Mouse (Mus musculus): ENCODE data around the gene Tent4b. TPM values are rescaled to one million over a fixed set of nuclear protein-coding genes. Genes with fewer than 3 reads are reported as not detected.
"Not testable (repeated sequence)": the region's sequence is repeated elsewhere in the genome, so short reads cannot be mapped to it uniquely, and the experiment has no call there.

Tent4b gene
- polyA plus RNA-seq, 1 experiment from 2014 or later: 4.6 TPM

GRCm38 (mm10) chr8:88200724-88201495 is 1.9 kb downstream of the Tent4b start:
- Histone ChIP-seq H3K9me3 (ENCODE audit: low read length) (no peaks in the 10 kb centered on the region), H3K27ac (ENCODE audit: low read depth) (peak overlapping the region; percentile 99), H3K4me3 (ENCODE audit: low read depth, low read length) (peak overlapping the region; percentile 86), H3K27me3 (ENCODE audit: insufficient read depth, low read length) (no peaks in the 10 kb centered on the region), H3K4me2 (ENCODE audit: low read depth, low read length) (peak overlapping the region; percentile 97), H3K4me1 (ENCODE audit: insufficient read depth) (peaks cover 29% of the 10 kb centered on the region), H3K9ac (replicated peaks) (peak overlapping the region; percentile 91), H3K36me3 (replicated peaks; ENCODE audit: insufficient read depth, low read length) (peaks cover 3% of the 10 kb centered on the region; the same call in 1 of the 2 replicates)
- peak; percentile 18; the same call in 1 of the 2 replicates for ATAC-seq
- TF ChIP-seq CTCF (IDR thresholded peaks at IDR 0.05; ENCODE audit: low read depth) (no peak), EP300 (IDR thresholded peaks at IDR 0.05; ENCODE audit: low read depth) (peak; percentile 26; the same call in 1 of the 2 replicates)
- 17% methylated on average over 10 of the region's 10 CpGs for WGBS (ENCODE audit: insufficient replicate concordance)
- DNase-seq: peak; percentile 29

DNA sequence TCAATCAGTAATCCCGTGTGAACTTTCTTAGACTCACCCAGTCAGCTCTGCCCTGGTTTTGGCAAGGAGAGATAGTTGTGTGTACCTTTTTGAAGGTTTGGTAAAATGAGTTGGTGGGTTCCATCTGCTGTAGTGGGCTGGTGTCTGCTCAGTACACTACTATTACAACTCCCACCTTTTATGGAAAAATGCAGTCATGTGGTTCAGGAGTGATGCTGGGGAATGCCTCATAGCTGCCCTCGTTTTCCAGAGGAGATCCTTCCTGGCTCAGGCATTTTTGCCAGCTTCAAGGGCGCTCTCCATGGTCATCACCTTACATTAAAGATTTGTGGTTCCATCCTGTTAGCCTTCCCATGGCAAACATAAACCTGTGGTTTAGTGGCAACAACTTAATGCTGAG is 2.6 kb downstream of the Tent4b start:
- Histone ChIP-seq H3K27me3 (ENCODE audit: insufficient read depth, low read length) (no peaks in the 10 kb centered on the region), H3K4me1 (ENCODE audit: insufficient read depth) (peaks cover 29% of the 10 kb centered on the region), H3K4me3 (ENCODE audit: low read depth, low read length) (0 out of 2 replicates have a peak overlapping the region, but pooled peaks have one; percentile 9), H3K9me3 (ENCODE audit: low read length) (no peaks in the 10 kb centered on the region), H3K4me2 (ENCODE audit: low read depth, low read length) (peak overlapping the region; percentile 97), H3K36me3 (replicated peaks; ENCODE audit: insufficient read depth, low read length) (peaks cover 6% of the 10 kb centered on the region; the same call in 1 of the 2 replicates), H3K9ac (replicated peaks) (0 out of 2 replicates have a peak overlapping the region, but pooled peaks have one; percentile 49), H3K27ac (ENCODE audit: low read depth) (peak overlapping the region; percentile 99)
- TF ChIP-seq CTCF (IDR thresholded peaks at IDR 0.05; ENCODE audit: low read depth) (no peak), EP300 (IDR thresholded peaks at IDR 0.05; ENCODE audit: low read depth) (no peak)
- DNase-seq: no peak
- ATAC-seq: no peak
- 60% methylated on average over 3 of the region's 3 CpGs for WGBS (ENCODE audit: insufficient replicate concordance)

DNA sequence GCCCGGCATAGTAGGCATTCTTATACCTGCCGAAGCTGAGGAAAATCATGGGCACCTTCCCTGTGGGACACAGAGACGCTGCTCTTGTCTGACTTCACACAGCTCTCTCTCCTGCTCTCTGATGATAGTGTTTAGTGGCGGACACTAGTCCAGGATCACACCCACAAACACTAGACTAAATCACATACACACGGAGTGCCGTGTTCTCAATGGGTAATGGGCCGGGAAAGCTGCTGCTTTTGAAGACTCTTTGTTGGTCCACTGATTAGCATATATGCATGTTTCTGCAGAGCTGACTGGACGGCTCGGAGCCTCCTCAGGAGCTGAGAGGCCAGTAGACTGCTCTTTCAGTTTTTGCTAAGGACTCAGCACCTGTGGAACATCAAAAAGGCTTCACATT is 7.0 kb downstream of the Tent4b start:
- Histone ChIP-seq H3K4me2 (ENCODE audit: low read depth, low read length) (no peak overlapping the region), H3K27ac (ENCODE audit: low read depth) (no peak overlapping the region), H3K27me3 (ENCODE audit: insufficient read depth, low read length) (no peaks in the 10 kb centered on the region), H3K9me3 (ENCODE audit: low read length) (no peaks in the 10 kb centered on the region), H3K4me1 (ENCODE audit: insufficient read depth) (peaks cover 26% of the 10 kb centered on the region; the same call in 1 of the 2 replicates), H3K36me3 (replicated peaks; ENCODE audit: insufficient read depth, low read length) (peaks cover 6% of the 10 kb centered on the region; the same call in 1 of the 2 replicates), H3K4me3 (ENCODE audit: low read depth, low read length) (no peak overlapping the region), H3K9ac (replicated peaks) (no peak overlapping the region)
- TF ChIP-seq CTCF (IDR thresholded peaks at IDR 0.05; ENCODE audit: low read depth): no peak
- ATAC-seq (no peak), DNase-seq (no peak)
- 91% methylated on average over 9 of the region's 9 CpGs for WGBS (ENCODE audit: insufficient replicate concordance)

GRCm38 (mm10) chr8:88207121-88207821 is 8.3 kb downstream of the Tent4b start:
- Histone ChIP-seq H3K36me3 (replicated peaks; ENCODE audit: insufficient read depth, low read length) (peaks cover 6% of the 10 kb centered on the region; the same call in 1 of the 2 replicates), H3K27me3 (ENCODE audit: insufficient read depth, low read length) (no peaks in the 10 kb centered on the region), H3K4me2 (ENCODE audit: low read depth, low read length) (no peak overlapping the region), H3K4me1 (ENCODE audit: insufficient read depth) (peaks cover 20% of the 10 kb centered on the region; the same call in 1 of the 2 replicates), H3K9ac (replicated peaks) (no peak overlapping the region), H3K4me3 (ENCODE audit: low read depth, low read length) (no peak overlapping the region), H3K9me3 (ENCODE audit: low read length) (no peaks in the 10 kb centered on the region), H3K27ac (ENCODE audit: low read depth) (no peak overlapping the region)
- DNase-seq: no peak
- 67% methylated on average over 7 of the region's 7 CpGs for WGBS (ENCODE audit: insufficient replicate concordance)
- TF ChIP-seq EP300 (IDR thresholded peaks at IDR 0.05; ENCODE audit: low read depth) (no peak), CTCF (IDR thresholded peaks at IDR 0.05; ENCODE audit: low read depth) (no peak)
- no peak for ATAC-seq

GRCm38 (mm10) chr8:88209930-88210827 is 11.2 kb downstream of the Tent4b start:
- not testable (repeated sequence) for H3K4me1 ChIP-seq (ENCODE audit: insufficient read depth); H3K9ac ChIP-seq (replicated peaks); H3K27me3 ChIP-seq (ENCODE audit: insufficient read depth, low read length); DNase-seq; H3K36me3 ChIP-seq (replicated peaks; ENCODE audit: insufficient read depth, low read length); H3K4me3 ChIP-seq (ENCODE audit: low read depth, low read length); ATAC-seq; H3K9me3 ChIP-seq (ENCODE audit: low read length)
- peak overlapping the region; percentile 34; the same call in 1 of the 2 replicates for H3K27ac ChIP-seq (ENCODE audit: low read depth)
- WGBS (ENCODE audit: insufficient replicate concordance): 72% methylated on average over 5 of the region's 6 CpGs
- peak overlapping the region; percentile 36 for H3K4me2 ChIP-seq (ENCODE audit: low read depth, low read length)
- 0 out of 2 replicates have a peak, but pooled peaks have one; percentile 26 for TF ChIP-seq EP300 (IDR thresholded peaks at IDR 0.05; ENCODE audit: low read depth)

All from liver, postnatal 0 days (tissue).